Mouse (Mus musculus) thymus, adult 2 months (tissue): Measurements from ENCODE around the gene Prkd1. TPM values are rescaled to one million over a fixed set of nuclear protein-coding genes. Genes with fewer than 3 reads are reported as not detected.

Source experiments
- DNase-seq: peaks from one replicate; pipeline ENCODE4 v3.0.0; 2021
- H3K27ac ChIP-seq: fragments of 200-500 bp; 2 replicates; pipeline ENCODE4 v1.5.1; 2012; ENCODE audit warnings: low read length, control low read depth; ENCODE audit not compliant: control insufficient read depth, insufficient read depth
- H3K27me3 ChIP-seq: fragments of 200-500 bp; 2 replicates; pipeline ENCODE4 v1.6.1; 2012; ENCODE audit warnings: mild to moderate bottlenecking, low read length, moderate library complexity, mixed read lengths; ENCODE audit not compliant: control insufficient read depth, insufficient read depth
- H3K36me3 ChIP-seq: fragments of 200-500 bp; 2 replicates; pipeline ENCODE4 v1.6.1; 2012; ENCODE audit warnings: mild to moderate bottlenecking, low read length, moderate library complexity; ENCODE audit not compliant: control insufficient read depth, insufficient read depth
- H3K4me1 ChIP-seq: fragments of 200-500 bp; replicated peaks from 2 replicates; pipeline ENCODE4 v1.6.1; 2012; ENCODE audit warnings: low read length; ENCODE audit not compliant: control insufficient read depth, insufficient read depth
- H3K4me3 ChIP-seq: fragments of 200-500 bp; 2 replicates; pipeline ENCODE4 v1.5.1; 2012; ENCODE audit warnings: mild to moderate bottlenecking, low read length, control low read depth, moderate library complexity; ENCODE audit not compliant: control insufficient read depth, insufficient read depth
- CTCF ChIP-seq: fragments of 200-500 bp; IDR thresholded peaks from 2 replicates; pipeline ENCODE4 v1.5.1; 2012; ENCODE audit warnings: mild to moderate bottlenecking, control low read depth, low read length, moderate library complexity, borderline replicate concordance; ENCODE audit not compliant: control insufficient read depth, poor library complexity, insufficient read depth; ENCODE audit errors: extremely low read depth
- POLR2A ChIP-seq: fragments of 200-500 bp; IDR thresholded peaks from 2 replicates; pipeline ENCODE4 v1.6.1; 2012; ENCODE audit warnings: mild to moderate bottlenecking, low read length, control low read depth, moderate library complexity; ENCODE audit not compliant: control insufficient read depth, poor library complexity, insufficient read depth; ENCODE audit errors: extremely low read depth
- WGBS: fragments of 180-500 bp; shearing (Covaris S2); methylation state at CpG from one replicate; pipeline ENCODE4 v1.1.7; 2018; 5-methylcytosine and 5-hydroxymethylcytosine counted together
- polyA plus RNA-seq: library from polyadenylated mRNA; depleted of rRNA; stranded (reverse); fragments of >200 nt; gene quantifications from 2 replicates; pipeline ENCODE4 v1.2.3, GENCODE M21; 2012; rRNA removed

The Prkd1 gene
- polyA plus RNA-seq, result 0.89 and 1.0 TPM in 2 replicates

GRCm38 (mm10) chr12:50648671-50649541 is at the start of gene Prkd1:
Gene Prkd1 (minus strand): TSS chr12:50649098.
- no peaks in the 10 kb centered on the region for H3K36me3 ChIP-seq
- H3K27ac ChIP-seq, result no peak within 1 kb of the TSS
- TF ChIP-seq CTCF (no peak), POLR2A (no peak)
- DNase-seq, result peak; percentile 1
- WGBS, result 8% methylated on average over 114 of the region's 114 CpGs
- H3K4me3 ChIP-seq, result peak within 1 kb of the TSS; percentile 15
- no peaks in the 10 kb centered on the region; the same call in 1 of the 2 replicates for H3K27me3 ChIP-seq
- H3K4me1 ChIP-seq, result no peaks in the 10 kb centered on the region

GRCm38 (mm10) chr12:50697492-50697891 is 48.6 kb upstream of the Prkd1 start:
- Histone ChIP-seq H3K27me3 (no peaks in the 10 kb centered on the region), H3K4me1 (no peaks in the 10 kb centered on the region), H3K27ac (no peak overlapping the region), H3K4me3 (no peak overlapping the region), H3K36me3 (no peaks in the 10 kb centered on the region)
- DNase-seq, result no peak
- TF ChIP-seq POLR2A (no peak), CTCF (no peak)
- 17% methylated on average over 3 of the region's 3 CpGs for WGBS

GRCm38 (mm10) chr12:50648176-50648670 is 675 bp downstream of the Prkd1 start:
- Histone ChIP-seq H3K4me3 (peak overlapping the region; percentile 15), H3K4me1 (no peaks in the 10 kb centered on the region), H3K36me3 (no peaks in the 10 kb centered on the region), H3K27me3 (no peaks in the 10 kb centered on the region; the same call in 1 of the 2 replicates), H3K27ac (no peak overlapping the region)
- TF ChIP-seq POLR2A (no peak), CTCF (no peak)
- 9% methylated on average over 16 of the region's 16 CpGs for WGBS
- DNase-seq, result no peak

- WGBS, result 95% methylated on average over 4 of the region's 4 CpGs
- no peak for DNase-seq
- Histone ChIP-seq H3K4me3 (no peak overlapping the region), H3K4me1 (no peaks in the 10 kb centered on the region), H3K27me3 (no peaks in the 10 kb centered on the region; the same call in 1 of the 2 replicates), H3K36me3 (no peaks in the 10 kb centered on the region), H3K27ac (no peak overlapping the region)
- TF ChIP-seq POLR2A, result no peak
- TF ChIP-seq CTCF, result no peak
These were observed 2.0 kb downstream of the Prkd1 start for GRCm38 (mm10) chr12:50646857-50647256.

- H3K27ac ChIP-seq, result no peak overlapping the region
- 89% methylated on average over 5 of the region's 5 CpGs for WGBS
- TF ChIP-seq POLR2A, result no peak
- H3K4me3 ChIP-seq, result no peak overlapping the region
- DNase-seq, result no peak
- H3K36me3 ChIP-seq, result no peaks in the 10 kb centered on the region
- no peaks in the 10 kb centered on the region for H3K4me1 ChIP-seq
- H3K27me3 ChIP-seq, result no peaks in the 10 kb centered on the region
These were observed 6.2 kb downstream of the Prkd1 start for GRCm38 (mm10) chr12:50642671-50643070.

GRCm38 (mm10) chr12:50640171-50640570 is 8.7 kb downstream of the Prkd1 start:
- Histone ChIP-seq H3K4me1 (no peaks in the 10 kb centered on the region), H3K27me3 (no peaks in the 10 kb centered on the region), H3K27ac (no peak overlapping the region), H3K4me3 (no peak overlapping the region), H3K36me3 (no peaks in the 10 kb centered on the region)
- TF ChIP-seq POLR2A, result no peak
- no peak for TF ChIP-seq CTCF
- no peak for DNase-seq
- WGBS, result 61% methylated on average over 4 of the region's 4 CpGs
